Mouse (Mus musculus): ENCODE data around the gene Tdrd9. TPM values are rescaled to one million over a fixed set of nuclear protein-coding genes. Genes with fewer than 3 reads are reported as not detected.

The Tdrd9 gene
- total RNA-seq, 2 experiments from 2014 or later, result 0.26 to 0.88 TPM

GRCm38 (mm10) chr12:112091054-112091453 is 119.7 kb downstream of the Tdrd9 start:
- intact Hi-C loops (cut with DNase I), result loop anchor here (10.0 kb wide), 1 partner anchor 216 kb away; no protein-coding TSS in a partner anchor
- peak; percentile 70 to 73 for DNase-seq (ENCODE audit: extremely low spot score in 1 of 2, low spot score in 2 of 2)

GRCm38 (mm10) chr12:112094261-112094880 is 123.0 kb downstream of the Tdrd9 start:
- intact Hi-C loops (cut with DNase I), result loop anchor here (10.0 kb wide), 1 partner anchor 220 kb away; no protein-coding TSS in a partner anchor
- no peak for DNase-seq (ENCODE audit: extremely low spot score in 1 of 2, low spot score in 2 of 2)

- intact Hi-C loops (cut with DNase I), result loop anchor here (10.0 kb wide), 1 partner anchor 221 kb away; no protein-coding TSS in a partner anchor
- no peak for DNase-seq (ENCODE audit: extremely low spot score in 1 of 2, low spot score in 2 of 2)
These were observed 124.8 kb downstream of the Tdrd9 start for GRCm38 (mm10) chr12:112096051-112096732.

GRCm38 (mm10) chr12:112096733-112097117 is 125.4 kb downstream of the Tdrd9 start:
- no peak for DNase-seq (ENCODE audit: extremely low spot score in 1 of 2, low spot score in 2 of 2)
- intact Hi-C loops (cut with DNase I), result loop anchor here (10.0 kb wide), 1 partner anchor 222 kb away; no protein-coding TSS in a partner anchor

GRCm38 (mm10) chr12:112100106-112100505 is 128.7 kb downstream of the Tdrd9 start:
- DNase-seq (ENCODE audit: extremely low spot score in 1 of 2, low spot score in 2 of 2), result no peak
- intact Hi-C loops (cut with DNase I), result no loop called here

GRCm38 (mm10) chr12:112101045-112101444 is 129.7 kb downstream of the Tdrd9 start:
- no peak for DNase-seq (ENCODE audit: extremely low spot score in 1 of 2, low spot score in 2 of 2)
- intact Hi-C loops (cut with DNase I), result no loop called here

GRCm38 (mm10) chr12:112103179-112103578 is 131.8 kb downstream of the Tdrd9 start:
- DNase-seq (ENCODE audit: extremely low spot score in 1 of 2, low spot score in 2 of 2), result no peak
- intact Hi-C loops (cut with DNase I), result no loop called here

- no peak for DNase-seq (ENCODE audit: extremely low spot score in 1 of 2, low spot score in 2 of 2)
- intact Hi-C loops (cut with DNase I), result no loop called here
These were observed 133.5 kb downstream of the Tdrd9 start for GRCm38 (mm10) chr12:112104890-112105289.

GRCm38 (mm10) chr12:112106541-112106971 is 135.2 kb downstream of the Tdrd9 start, which contains the start of gene Aspg:
Aspg (plus strand) TSS chr12:112106679.
- peak in 1 of 2 experiments; percentile 62 for DNase-seq (ENCODE audit: extremely low spot score in 1 of 2, low spot score in 2 of 2)
- intact Hi-C loops (cut with DNase I), result no loop called here

- intact Hi-C loops (cut with DNase I), result no loop called here
- no peak for DNase-seq (ENCODE audit: extremely low spot score in 1 of 2, low spot score in 2 of 2)
These were observed 136.3 kb downstream of the Tdrd9 start for GRCm38 (mm10) chr12:112107685-112108084.

- no peak for DNase-seq (ENCODE audit: extremely low spot score in 1 of 2, low spot score in 2 of 2)
- intact Hi-C loops (cut with DNase I), result no loop called here
These were observed 137.5 kb downstream of the Tdrd9 start for GRCm38 (mm10) chr12:112108696-112109445.

GRCm38 (mm10) chr12:112109701-112110100 is 138.3 kb downstream of the Tdrd9 start:
- DNase-seq (ENCODE audit: extremely low spot score in 1 of 2, low spot score in 2 of 2), result no peak
- intact Hi-C loops (cut with DNase I), result loop anchor here (5.0 kb wide), 1 partner anchor 433 kb away; no protein-coding TSS in a partner anchor

- DNase-seq (ENCODE audit: extremely low spot score in 1 of 2, low spot score in 2 of 2), result no peak
- intact Hi-C loops (cut with DNase I), result loop anchor here (5.0 kb wide), 1 partner anchor 431 kb away; no protein-coding TSS in a partner anchor
These were observed 140.0 kb downstream of the Tdrd9 start for GRCm38 (mm10) chr12:112111323-112111722.

- intact Hi-C loops (cut with DNase I), result loop anchor here (5.0 kb wide), 1 partner anchor 430 kb away; no protein-coding TSS in a partner anchor
- no peak for DNase-seq (ENCODE audit: extremely low spot score in 1 of 2, low spot score in 2 of 2)
These were observed 140.9 kb downstream of the Tdrd9 start for GRCm38 (mm10) chr12:112112235-112112634.

- intact Hi-C loops (cut with DNase I), result loop anchor here (5.0 kb wide), 1 partner anchor 429 kb away; no protein-coding TSS in a partner anchor
- no peak for DNase-seq (ENCODE audit: extremely low spot score in 1 of 2, low spot score in 2 of 2)
These were observed 141.5 kb downstream of the Tdrd9 start for GRCm38 (mm10) chr12:112112686-112113396.

GRCm38 (mm10) chr12:112113710-112114109 is 142.4 kb downstream of the Tdrd9 start:
- peak; percentile 70 to 82 for DNase-seq (ENCODE audit: extremely low spot score in 1 of 2, low spot score in 2 of 2)
- intact Hi-C loops (cut with DNase I), result loop anchor here (5.0 kb wide), 1 partner anchor 429 kb away; no protein-coding TSS in a partner anchor

GRCm38 (mm10) chr12:112117006-112117405 is 145.6 kb downstream of the Tdrd9 start:
- DNase-seq (ENCODE audit: extremely low spot score in 1 of 2, low spot score in 2 of 2), result no peak
- intact Hi-C loops (cut with DNase I), result no loop called here

- intact Hi-C loops (cut with DNase I), result no loop called here
- DNase-seq (ENCODE audit: extremely low spot score in 1 of 2, low spot score in 2 of 2), result no peak
These were observed 146.3 kb downstream of the Tdrd9 start for GRCm38 (mm10) chr12:112117649-112118048.
